Mouse (Mus musculus) small intestine, adult 2 months (tissue): Measurements from ENCODE around the gene Lmx1a. TPM values are rescaled to one million over a fixed set of nuclear protein-coding genes. Genes with fewer than 3 reads are reported as not detected.

Experiments
- H3K27ac ChIP-seq: fragments of 200-500 bp; 2 replicates; pipeline ENCODE4 v1.5.1; 2012; ENCODE audit warnings: low read depth, low read length, control low read depth, inconsistent platforms; ENCODE audit not compliant: insufficient read depth
- H3K27me3 ChIP-seq: fragments of 200-500 bp; 2 replicates; pipeline ENCODE4 v1.6.1; 2012; ENCODE audit warnings: mild to moderate bottlenecking, moderate library complexity, low read length, inconsistent platforms; ENCODE audit not compliant: control insufficient read depth, insufficient read depth
- H3K36me3 ChIP-seq: fragments of 200-500 bp; 2 replicates; pipeline ENCODE4 v1.6.1; 2012; ENCODE audit warnings: mild to moderate bottlenecking, low read length, control low read depth, inconsistent platforms; ENCODE audit not compliant: control insufficient read depth, insufficient read depth
- H3K4me1 ChIP-seq: fragments of 200-500 bp; 2 replicates; pipeline ENCODE4 v1.6.1; 2012; ENCODE audit warnings: low read length, inconsistent platforms, mixed read lengths; ENCODE audit not compliant: control insufficient read depth, insufficient read depth, insufficient read length
- H3K4me3 ChIP-seq: fragments of 200-500 bp; 2 replicates; pipeline ENCODE4 v1.5.1; 2012; ENCODE audit warnings: low read depth, mild to moderate bottlenecking, control low read depth, inconsistent platforms, low read length, moderate library complexity
- CTCF ChIP-seq: fragments of 200-500 bp; IDR thresholded peaks from 2 replicates; pipeline ENCODE4 v1.5.1; 2012; ENCODE audit warnings: low read depth, mild to moderate bottlenecking, control low read depth, inconsistent platforms, low read length, moderate library complexity, mixed read lengths; ENCODE audit not compliant: insufficient replicate concordance, insufficient read length; ENCODE audit errors: extremely low read depth
- POLR2A ChIP-seq: fragments of 200-500 bp; IDR thresholded peaks from 2 replicates; pipeline ENCODE4 v1.6.1; 2012; ENCODE audit warnings: low read depth, mild to moderate bottlenecking, control low read depth, inconsistent platforms, low read length, moderate library complexity
- WGBS: fragments of 180-500 bp; shearing (Covaris S2); methylation state at CpG from one replicate; pipeline ENCODE4 v1.1.7; 2018; 5-methylcytosine and 5-hydroxymethylcytosine counted together
- polyA plus RNA-seq: library from polyadenylated mRNA; depleted of rRNA; stranded (reverse); fragments of >200 nt; gene quantifications from 2 replicates; pipeline ENCODE4 v1.2.3, GENCODE M21; 2012

Gene Lmx1a
- polyA plus RNA-seq, 1 experiment = 0.35 TPM

DNA sequence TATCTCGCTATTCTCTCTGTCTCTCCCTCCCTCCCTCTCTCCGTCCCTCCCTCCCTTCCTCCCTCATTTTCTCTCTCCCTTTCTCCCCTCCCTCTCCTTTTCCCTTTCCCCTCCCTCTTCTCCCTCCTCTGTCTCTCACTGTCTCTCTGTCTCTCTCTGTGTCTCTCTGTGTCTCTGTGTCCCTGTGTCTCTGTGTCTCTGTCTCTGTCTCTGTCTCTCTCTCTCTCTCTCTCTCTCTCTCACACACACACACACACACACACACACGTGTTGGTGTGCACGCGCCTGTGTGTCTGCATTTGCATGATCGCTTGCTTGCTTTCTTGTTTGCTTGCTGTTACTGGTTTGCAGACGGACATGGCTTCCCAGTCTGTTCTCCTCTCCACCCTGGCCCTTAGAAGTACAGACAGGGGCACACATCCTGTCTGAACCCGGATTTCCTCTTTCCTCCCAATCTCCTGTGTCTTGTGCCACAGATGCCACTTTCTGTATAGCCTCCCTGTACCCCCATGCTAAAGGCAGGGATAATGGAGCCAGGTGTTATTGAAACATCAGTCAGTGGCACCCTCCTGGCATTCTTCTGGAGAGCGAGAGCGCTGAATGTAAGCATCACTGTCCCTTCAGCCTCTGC lies 114.4 kb downstream of the Lmx1a start:
- 18% methylated on average over 10 of the region's 10 CpGs for WGBS
- no peaks in the 10 kb centered on the region for H3K36me3 ChIP-seq
- H3K27ac ChIP-seq = no peak overlapping the region
- TF ChIP-seq CTCF (no peak), POLR2A (no peak)
- H3K27me3 ChIP-seq = peaks cover 8% of the 10 kb centered on the region
- H3K4me1 ChIP-seq = no peaks in the 10 kb centered on the region
- peak overlapping the region; percentile 40; the same call in 1 of the 2 replicates for H3K4me3 ChIP-seq

DNA sequence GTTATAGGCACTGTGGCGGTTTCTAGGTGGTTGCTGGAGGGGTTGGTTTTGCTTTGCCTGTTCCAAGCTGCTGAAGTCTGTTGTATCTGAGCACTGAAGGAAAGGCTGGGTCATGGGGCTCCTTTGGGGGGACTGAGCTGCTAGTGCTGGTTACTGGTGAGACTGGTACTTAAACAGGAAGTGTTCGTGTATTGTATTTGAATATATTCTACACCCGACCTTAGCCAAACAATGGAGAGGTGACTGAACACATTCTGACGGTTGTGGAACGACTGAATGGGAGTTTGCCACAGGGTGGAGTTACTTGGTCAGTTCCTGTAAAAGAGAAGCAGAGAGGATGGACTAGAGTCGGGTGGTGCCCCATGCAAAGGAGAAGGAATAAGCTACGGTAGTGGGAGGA lies 115.8 kb downstream of the Lmx1a start:
- H3K4me1 ChIP-seq = no peaks in the 10 kb centered on the region
- 27% methylated on average over 7 of the region's 7 CpGs for WGBS
- no peaks in the 10 kb centered on the region for H3K36me3 ChIP-seq
- TF ChIP-seq CTCF (no peak), POLR2A (no peak)
- H3K27ac ChIP-seq = no peak overlapping the region
- peaks cover 8% of the 10 kb centered on the region for H3K27me3 ChIP-seq
- H3K4me3 ChIP-seq = no peak overlapping the region

DNA sequence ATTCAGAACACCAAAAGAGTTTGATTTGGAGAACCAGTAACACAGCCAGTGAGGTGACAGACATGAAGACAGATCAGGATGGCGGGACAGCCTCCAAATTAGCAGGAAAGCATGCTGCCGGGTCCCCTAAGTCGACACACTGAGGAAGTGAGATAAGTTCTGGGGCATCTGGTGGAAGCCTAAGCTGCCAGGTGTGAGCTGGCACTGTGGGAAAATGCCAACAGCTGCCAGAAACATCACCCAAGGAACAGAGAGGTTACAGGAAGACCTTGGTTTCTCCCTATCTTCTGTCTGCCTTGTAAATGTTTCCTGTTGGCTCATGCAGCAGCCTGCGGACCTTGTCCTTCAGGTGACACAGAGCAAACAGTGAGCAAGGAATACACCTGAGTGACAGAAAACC lies 122.1 kb downstream of the Lmx1a start:
- Histone ChIP-seq H3K36me3 (no peaks in the 10 kb centered on the region), H3K4me1 (no peaks in the 10 kb centered on the region), H3K27me3 (no peaks in the 10 kb centered on the region), H3K27ac (no peak overlapping the region), H3K4me3 (no peak overlapping the region)
- TF ChIP-seq POLR2A = no peak
- TF ChIP-seq CTCF = no peak
- WGBS = 46% methylated on average over 4 of the region's 4 CpGs

DNA sequence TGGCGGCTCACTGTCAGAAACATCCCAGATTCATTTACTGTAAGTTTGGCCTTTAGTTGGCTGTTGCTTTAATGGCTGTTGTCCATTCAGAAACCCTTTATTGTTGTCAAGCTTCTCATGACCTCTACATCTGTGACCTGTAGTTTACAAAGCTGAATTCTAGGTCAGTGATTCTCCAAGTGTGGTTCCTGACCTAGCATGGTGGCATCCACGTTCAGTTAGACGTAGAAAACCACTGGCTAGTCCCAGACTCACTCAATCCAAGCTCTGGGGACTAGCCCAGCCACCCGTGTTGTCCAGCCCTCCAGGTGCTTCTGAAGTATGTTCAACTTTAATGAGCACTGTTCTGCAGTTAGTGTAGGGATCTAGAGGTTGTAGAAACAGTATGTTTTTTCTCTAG lies 126.1 kb downstream of the Lmx1a start:
- no peak for TF ChIP-seq POLR2A

DNA sequence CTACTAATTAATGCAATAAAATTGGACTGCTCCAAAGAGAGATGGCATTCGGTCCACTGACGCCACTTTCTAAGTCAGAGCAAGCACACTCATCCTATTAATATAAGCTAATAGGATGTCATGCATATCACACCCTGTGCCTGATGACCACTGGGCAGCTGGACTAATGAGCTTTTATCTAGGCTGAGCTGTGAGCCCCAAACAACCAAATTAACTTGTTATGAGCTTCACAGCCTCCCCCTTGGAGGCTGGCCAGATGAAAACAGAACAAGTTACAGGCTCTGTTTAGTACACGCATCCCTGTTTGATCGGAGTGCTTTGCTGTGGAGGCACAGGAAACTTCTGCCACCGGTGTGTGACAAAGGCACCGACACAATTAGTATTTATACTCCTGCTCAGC lies 128.0 kb downstream of the Lmx1a start:
- Histone ChIP-seq H3K4me1 (no peaks in the 10 kb centered on the region), H3K27ac (no peak overlapping the region), H3K36me3 (no peaks in the 10 kb centered on the region), H3K4me3 (no peak overlapping the region), H3K27me3 (no peaks in the 10 kb centered on the region)
- 57% methylated on average over 6 of the region's 6 CpGs for WGBS
- no peak for TF ChIP-seq POLR2A
- no peak for TF ChIP-seq CTCF

More for the DNA sequence above, 126.1 kb downstream of the Lmx1a start:
- no peak overlapping the region for H3K4me3 ChIP-seq
- WGBS = 70% methylated on average over 4 of the region's 4 CpGs
- no peaks in the 10 kb centered on the region for H3K4me1 ChIP-seq
- H3K36me3 ChIP-seq = no peaks in the 10 kb centered on the region
- H3K27me3 ChIP-seq = no peaks in the 10 kb centered on the region
- no peak overlapping the region for H3K27ac ChIP-seq

DNA sequence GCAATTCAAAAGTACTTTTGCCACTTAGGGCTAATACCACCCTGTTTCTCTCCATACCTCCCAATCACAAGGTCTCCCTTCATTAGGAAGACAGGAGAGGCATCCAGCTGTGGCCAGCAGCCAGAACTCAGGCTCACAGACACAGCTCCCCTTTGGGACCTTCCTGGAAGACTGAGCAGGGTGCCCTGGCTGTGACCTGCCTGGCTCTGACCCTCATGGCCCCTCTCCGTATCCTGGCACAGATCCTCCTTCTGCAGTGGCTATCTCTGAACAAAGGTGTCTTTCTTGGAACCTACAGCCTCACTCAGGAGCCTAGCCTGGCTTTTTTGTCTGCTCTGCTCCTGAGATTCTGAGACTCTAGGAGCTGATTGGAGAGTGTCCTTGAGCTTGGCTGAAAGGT lies 128.6 kb downstream of the Lmx1a start:
- Histone ChIP-seq H3K4me3 (no peak overlapping the region), H3K27me3 (no peaks in the 10 kb centered on the region), H3K36me3 (no peaks in the 10 kb centered on the region), H3K27ac (no peak overlapping the region), H3K4me1 (no peaks in the 10 kb centered on the region)
- 27% methylated on average over 1 of the region's 1 CpGs for WGBS
- no peak for TF ChIP-seq POLR2A
- TF ChIP-seq CTCF = no peak

DNA sequence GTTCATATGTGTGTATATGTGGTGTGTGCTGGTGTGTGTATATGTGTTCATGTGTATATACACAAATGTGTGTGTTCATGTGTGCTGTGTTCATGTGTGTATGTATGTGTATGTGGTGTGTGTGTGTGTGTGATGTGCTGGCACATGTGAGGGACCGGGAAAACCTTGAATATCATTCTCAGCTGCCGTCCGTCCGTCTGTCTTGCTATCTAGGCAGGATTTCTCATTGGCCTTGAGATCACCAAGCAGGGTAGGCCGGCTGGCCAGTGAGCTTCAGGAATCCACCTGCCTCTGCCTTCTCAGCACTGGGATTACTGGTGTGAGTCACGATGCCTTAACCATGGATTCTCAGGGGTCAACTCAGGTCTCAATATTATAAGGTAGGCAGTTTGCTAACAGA lies 131.0 kb downstream of the Lmx1a start:
- 90% methylated on average over 6 of the region's 6 CpGs for WGBS
- TF ChIP-seq CTCF = no peak
- TF ChIP-seq POLR2A = no peak
- H3K27ac ChIP-seq = no peak overlapping the region
- no peaks in the 10 kb centered on the region for H3K4me1 ChIP-seq
- H3K36me3 ChIP-seq = no peaks in the 10 kb centered on the region
- no peak overlapping the region for H3K4me3 ChIP-seq
- no peaks in the 10 kb centered on the region for H3K27me3 ChIP-seq
